Mouse (Mus musculus) heart, embryonic 14.5 days (tissue): ENCODE data around the gene Kcnip1. TPM values are rescaled to one million over a fixed set of nuclear protein-coding genes. Genes with fewer than 3 reads are reported as not detected.

Experiments used
- ATAC-seq: fragments of 200-750 bp; cut with Nextera tagmentation; 2 replicates; pipeline ENCODE4 v1.8.0; 2017; ENCODE audit warnings: low read depth, moderate TSS enrichment; ENCODE audit not compliant: insufficient number of reproducible peaks, insufficient read depth, low FRiP score
- H3K27ac ChIP-seq, 2 experiments: fragments of 200-500 bp in 1 of 2; fragments of 300-500 bp in 1 of 2; sonication (generic) in 1 of 2; replicated peaks in 1 of 2; 2 replicates each; pipeline ENCODE4 v1.5.1; 2012 to 2014; ENCODE audit warnings: low read depth in 2 of 2, low read length in 2 of 2, control low read depth in 1 of 2, mild to moderate bottlenecking in 1 of 2, mixed read lengths in 1 of 2; ENCODE audit not compliant: control insufficient read depth in 1 of 2, insufficient read depth in 1 of 2
- H3K27me3 ChIP-seq: fragments of 300-500 bp; sonication (generic); 2 replicates; pipeline ENCODE4 v1.6.1; 2014; ENCODE audit warnings: mild to moderate bottlenecking, low read length, control low read depth; ENCODE audit not compliant: control insufficient read depth, insufficient read depth
- H3K36me3 ChIP-seq: fragments of 300-500 bp; sonication (generic); 2 replicates; pipeline ENCODE4 v1.6.1; 2014; ENCODE audit warnings: mild to moderate bottlenecking, control low read depth, low read length, mixed read lengths; ENCODE audit not compliant: control insufficient read depth, insufficient read depth
- H3K4me1 ChIP-seq, 2 experiments: fragments of 200-500 bp in 1 of 2; fragments of 300-500 bp in 1 of 2; sonication (generic) in 1 of 2; 2 replicates each; pipeline ENCODE4 v1.6.1; 2012 to 2014; ENCODE audit warnings: low read length in 2 of 2, control low read depth in 1 of 2, mixed read lengths in 1 of 2; ENCODE audit not compliant: control insufficient read depth in 2 of 2, insufficient read depth in 2 of 2
- H3K4me2 ChIP-seq: fragments of 300-500 bp; sonication (generic); 2 replicates; pipeline ENCODE4 v1.6.1; 2014; ENCODE audit warnings: mild to moderate bottlenecking, low read length
- H3K4me3 ChIP-seq, 2 experiments: fragments of 200-500 bp in 1 of 2; fragments of 300-500 bp in 1 of 2; sonication (generic) in 1 of 2; 2 replicates each; pipeline ENCODE4 v1.5.1; 2012 to 2014; ENCODE audit warnings: low read length in 2 of 2, mild to moderate bottlenecking in 2 of 2, control low read depth in 1 of 2, low read depth in 1 of 2, moderate library complexity in 1 of 2; ENCODE audit not compliant: control insufficient read depth in 1 of 2, insufficient read depth in 1 of 2
- H3K9ac ChIP-seq: fragments of 300-500 bp; sonication (generic); 2 replicates; pipeline ENCODE4 v1.6.1; 2014; ENCODE audit warnings: mild to moderate bottlenecking, low read length
- H3K9me3 ChIP-seq: fragments of 300-500 bp; sonication (generic); 2 replicates; pipeline ENCODE4 v1.6.1; 2016; ENCODE audit warnings: low read length, control low read depth; ENCODE audit not compliant: control insufficient read depth
- WGBS: fragments of 180-500 bp; shearing (Covaris S2); extraction: QIAGEN DNeasy Blood & Tissue Kit; methylation state at CpG from one replicate; pipeline ENCODE4 v1.1.7; 2014; 5-methylcytosine and 5-hydroxymethylcytosine counted together
- polyA plus RNA-seq: library from polyadenylated mRNA; unstranded; fragments of >200 nt; fragmentation: Nextera tagmentation; extraction: Ambion mirVana; gene quantifications from 2 replicates; pipeline ENCODE4 v1.2.1, GENCODE M21; 2014

Kcnip1 gene
- polyA plus RNA-seq, 1 experiment from 2014 or later, result 0.11 TPM

- Histone ChIP-seq H3K36me3 (no peaks in the 10 kb centered on the region), H3K4me3 (no peak overlapping the region), H3K4me1 (no peaks in the 10 kb centered on the region), H3K4me2 (no peak overlapping the region), H3K27me3 (no peaks in the 10 kb centered on the region), H3K9ac (no peak overlapping the region), H3K9me3 (peaks cover 4% of the 10 kb centered on the region; the same call in 1 of the 2 replicates), H3K27ac (no peak overlapping the region)
- ATAC-seq, result no peak
- WGBS, result 58% methylated on average over 5 of the region's 5 CpGs
These were observed 41.8 kb downstream of the Kcnip1 start for GRCm38 (mm10) chr11:33951155-33951554.

- H3K9ac ChIP-seq, result no peak overlapping the region
- no peaks in the 10 kb centered on the region for H3K27me3 ChIP-seq
- no peaks in the 10 kb centered on the region for H3K4me1 ChIP-seq
- H3K4me2 ChIP-seq, result no peak overlapping the region
- no peaks in the 10 kb centered on the region for H3K36me3 ChIP-seq
- no peak overlapping the region for H3K27ac ChIP-seq
- ATAC-seq, result no peak
- H3K4me3 ChIP-seq, result no peak overlapping the region
- WGBS, result 50% methylated on average over 4 of the region's 4 CpGs
- peaks cover 4% of the 10 kb centered on the region; the same call in 1 of the 2 replicates for H3K9me3 ChIP-seq
These were observed 46.5 kb downstream of the Kcnip1 start for GRCm38 (mm10) chr11:33946501-33946900.

GRCm38 (mm10) chr11:33944786-33945328 is 48.1 kb downstream of the Kcnip1 start:
- Histone ChIP-seq H3K4me1 (no peaks in the 10 kb centered on the region), H3K27ac (no peak overlapping the region), H3K9ac (no peak overlapping the region), H3K9me3 (no peaks in the 10 kb centered on the region), H3K27me3 (no peaks in the 10 kb centered on the region), H3K36me3 (no peaks in the 10 kb centered on the region), H3K4me3 (no peak overlapping the region), H3K4me2 (no peak overlapping the region)
- no peak for ATAC-seq
- 81% methylated on average over 9 of the region's 9 CpGs for WGBS

- Histone ChIP-seq H3K9ac (no peak overlapping the region), H3K27ac (no peak overlapping the region), H3K9me3 (no peaks in the 10 kb centered on the region), H3K4me2 (no peak overlapping the region), H3K36me3 (no peaks in the 10 kb centered on the region), H3K27me3 (no peaks in the 10 kb centered on the region), H3K4me3 (no peak overlapping the region), H3K4me1 (no peaks in the 10 kb centered on the region)
- no peak for ATAC-seq
- 63% methylated on average over 4 of the region's 4 CpGs for WGBS
These were observed 48.7 kb downstream of the Kcnip1 start for GRCm38 (mm10) chr11:33944067-33944785.

- no peaks in the 10 kb centered on the region for H3K9me3 ChIP-seq
- no peak overlapping the region for H3K4me3 ChIP-seq
- WGBS, result 63% methylated on average over 1 of the region's 1 CpGs
- H3K27ac ChIP-seq, result no peak overlapping the region
- no peak overlapping the region for H3K4me2 ChIP-seq
- no peaks in the 10 kb centered on the region for H3K4me1 ChIP-seq
- ATAC-seq, result no peak
- no peaks in the 10 kb centered on the region for H3K27me3 ChIP-seq
- H3K9ac ChIP-seq, result no peak overlapping the region
- no peaks in the 10 kb centered on the region for H3K36me3 ChIP-seq
These were observed 49.4 kb downstream of the Kcnip1 start for GRCm38 (mm10) chr11:33943565-33943964.

- Histone ChIP-seq H3K9me3 (no peaks in the 10 kb centered on the region), H3K4me2 (no peak overlapping the region), H3K36me3 (no peaks in the 10 kb centered on the region), H3K4me3 (no peak overlapping the region), H3K9ac (no peak overlapping the region), H3K27ac (no peak overlapping the region), H3K27me3 (no peaks in the 10 kb centered on the region), H3K4me1 (no peaks in the 10 kb centered on the region)
- ATAC-seq, result no peak
- 68% methylated on average over 4 of the region's 4 CpGs for WGBS
These were observed 53.4 kb downstream of the Kcnip1 start for GRCm38 (mm10) chr11:33939456-33940113.

GRCm38 (mm10) chr11:33938561-33939274 is 54.2 kb downstream of the Kcnip1 start:
- Histone ChIP-seq H3K9me3 (no peaks in the 10 kb centered on the region), H3K4me3 (no peak overlapping the region), H3K4me1 (no peaks in the 10 kb centered on the region), H3K9ac (no peak overlapping the region), H3K4me2 (no peak overlapping the region), H3K27me3 (no peaks in the 10 kb centered on the region), H3K36me3 (no peaks in the 10 kb centered on the region), H3K27ac (no peak overlapping the region)
- 55% methylated on average over 7 of the region's 7 CpGs for WGBS
- ATAC-seq, result no peak
